In the genomic region with DNA sequence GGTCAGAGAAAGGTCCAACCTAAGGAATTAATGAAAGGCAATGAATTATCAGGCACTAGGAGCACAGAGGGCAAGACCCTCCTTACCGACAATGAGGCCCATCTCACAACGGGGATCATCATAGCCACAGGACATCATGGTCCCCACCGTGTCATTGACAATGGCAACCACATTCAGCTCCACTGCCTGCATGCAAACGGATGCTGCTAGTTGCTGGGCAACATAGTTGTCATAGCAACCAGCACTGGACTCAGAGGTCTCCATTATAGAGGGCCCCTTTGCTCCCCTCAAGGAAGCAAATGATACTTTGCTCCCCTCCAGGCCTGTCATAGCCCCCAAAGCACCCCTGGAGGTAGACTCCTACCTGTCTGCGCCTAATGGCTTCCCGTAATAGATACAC, we compare ENCODE assay signal across 15 mouse cellular contexts. TPM values are rescaled to one million over a fixed set of nuclear protein-coding genes. Genes with fewer than 3 reads are reported as not detected.
DNase-seq lines count a peak whose midpoint lies in the region; ATAC-seq and TF ChIP-seq lines count a peak whose summit lies in the region.
"Had no signal": no experiment of that assay in that cellular context is flagged by ENCODE, and none has a peak within 500 bp of the region (broad histone marks: within the 10 kb centered on the region; RNA-seq: fewer than 3 reads in every experiment).

No protein-coding gene starts in this region.

- H3K4me1 ChIP-seq in forebrain, embryonic 14.5 days (ENCODE audit: control insufficient read depth, insufficient read depth, low read length) = peaks cover 7% of the 10 kb centered on the region; the same call in 1 of the 2 replicates
- no peaks in the 10 kb centered on the region for H3K4me1 ChIP-seq in liver, postnatal 0 days (ENCODE audit: insufficient read depth)
- H3K4me1 ChIP-seq: heart, embryonic 15.5 days; liver, embryonic 13.5 days had no signal

- H3K36me3 ChIP-seq in forebrain, embryonic 14.5 days (ENCODE audit: control insufficient read depth, insufficient read depth, low read length) = peaks cover 16% of the 10 kb centered on the region; the same call in 1 of the 2 replicates
- no peaks in the 10 kb centered on the region for H3K36me3 ChIP-seq in liver, postnatal 0 days (replicated peaks; ENCODE audit: insufficient read depth, low read length)
- H3K36me3 ChIP-seq: heart, embryonic 15.5 days; intestine, embryonic 15.5 days; liver, embryonic 13.5 days; neural tube, embryonic 12.5 days had no signal

- H3K27ac ChIP-seq in forebrain, embryonic 14.5 days (ENCODE audit: low read depth, low read length) = peak overlapping the region; percentile 10; the same call in 1 of the 2 replicates
- H3K27ac ChIP-seq in liver, postnatal 0 days (ENCODE audit: low read depth) = no peak overlapping the region
- H3K27ac ChIP-seq: heart, embryonic 15.5 days; intestine, embryonic 15.5 days; liver, embryonic 13.5 days; macrophage; neural tube, embryonic 12.5 days had no signal

- no peak for TF ChIP-seq EP300 in liver, postnatal 0 days (IDR thresholded peaks at IDR 0.05; ENCODE audit: low read depth)

- intact Hi-C loops in left cerebral cortex, postnatal 4 days (cut with DNase I) = no loop called here

- DNase-seq in left cerebral cortex, postnatal 4 days = peak; percentile 50
- no peak for DNase-seq in left cerebral cortex, adult 8-10 months (ENCODE audit: low spot score in 2 of 2)
- peak; percentile 77 for DNase-seq in forebrain, embryonic 14.5 days (ENCODE audit: low spot score)
- DNase-seq in mesoderm, embryonic 11.5 days (ENCODE audit: low read depth, low spot score) = peak; percentile 83
- peak; percentile 78 for DNase-seq in retina, embryonic 14.5 days (ENCODE audit: low spot score)
- DNase-seq in adrenal gland, postnatal 10 days = no peak
- DNase-seq in liver, postnatal 0 days = no peak
- DNase-seq: cerebellum, postnatal 36 days; kidney, postnatal 4 days; liver, embryonic 13.5 days had no signal

- H3K4me3 ChIP-seq in forebrain, embryonic 14.5 days (ENCODE audit: low read depth, low read length) = no peak overlapping the region
- no peak overlapping the region for H3K4me3 ChIP-seq in liver, postnatal 0 days (ENCODE audit: low read depth, low read length)
- H3K4me3 ChIP-seq: heart, embryonic 15.5 days; intestine, embryonic 15.5 days; liver, embryonic 13.5 days; neural tube, embryonic 12.5 days had no signal

- TF ChIP-seq CTCF in liver, postnatal 0 days (IDR thresholded peaks at IDR 0.05; ENCODE audit: low read depth) = no peak

- no peak overlapping the region for H3K4me2 ChIP-seq in forebrain, embryonic 14.5 days (ENCODE audit: low read length)
- H3K4me2 ChIP-seq in liver, postnatal 0 days (ENCODE audit: low read depth, low read length) = no peak overlapping the region
- H3K4me2 ChIP-seq: heart, embryonic 15.5 days; intestine, embryonic 15.5 days; liver, embryonic 13.5 days; neural tube, embryonic 12.5 days had no signal

- H3K27me3 ChIP-seq in forebrain, embryonic 14.5 days (replicated peaks; ENCODE audit: control insufficient read depth, insufficient read depth, low read length) = no peaks in the 10 kb centered on the region
- no peaks in the 10 kb centered on the region for H3K27me3 ChIP-seq in liver, postnatal 0 days (ENCODE audit: insufficient read depth, low read length)
- H3K27me3 ChIP-seq: liver, embryonic 13.5 days had no signal

- 32% methylated on average over 6 of the region's 6 CpGs for WGBS in forebrain, embryonic 14.5 days
- 74% methylated on average over 6 of the region's 6 CpGs for WGBS in liver, postnatal 0 days (ENCODE audit: insufficient replicate concordance)

- ATAC-seq in forebrain, embryonic 14.5 days = 0 out of 2 replicates have a peak, but pooled peaks have one; percentile 23
- ATAC-seq in erythroblast, adult 5-6 weeks (replicated peaks; ENCODE audit: low FRiP score, poor library complexity, severe bottlenecking) = no peak
- no peak for ATAC-seq in liver, postnatal 0 days
- ATAC-seq: intestine, embryonic 15.5 days had no signal

- no peak overlapping the region for H3K9ac ChIP-seq in forebrain, embryonic 14.5 days (ENCODE audit: low read length)
- H3K9ac ChIP-seq in liver, postnatal 0 days (replicated peaks) = no peak overlapping the region
- H3K9ac ChIP-seq: heart, embryonic 15.5 days; intestine, embryonic 15.5 days; liver, embryonic 13.5 days; neural tube, embryonic 12.5 days had no signal

- H3K9me3 ChIP-seq in forebrain, embryonic 14.5 days (replicated peaks; ENCODE audit: control insufficient read depth, low read length) = no peaks in the 10 kb centered on the region
- no peaks in the 10 kb centered on the region for H3K9me3 ChIP-seq in liver, postnatal 0 days (ENCODE audit: low read length)
- H3K9me3 ChIP-seq: heart, embryonic 15.5 days; intestine, embryonic 15.5 days; liver, embryonic 13.5 days; neural tube, embryonic 12.5 days had no signal

RNA-seq across cellular contexts. Expression of a gene that starts 12.6 kb away (rescaled TPM):
- 1 to 10 TPM; 1.1 to 1.3 TPM for total RNA-seq in left cerebral cortex, postnatal 4 days (2021)
- total RNA-seq in left cerebral cortex, adult 8-10 months (2022) = 1 to 10 TPM in 3 of 4 experiments, under 1 TPM in 1; 0.99 to 1.9 (median 1.4) TPM
- 0.80 and 1.1 TPM in 2 replicates for polyA plus RNA-seq in forebrain, embryonic 14.5 days (2014; fragmentation: Nextera tagmentation; extraction: Ambion mirVana)
- total RNA-seq in adrenal gland, postnatal 10 days (2021) = 1 to 10 TPM; 1.7 to 2.0 TPM
- 19.6 and 22.4 TPM in 2 replicates for total RNA-seq in erythroblast, adult 5-6 weeks (2015; ENCODE audit: low replicate concordance)
- 34.2 and 38.5 TPM in 2 replicates for total RNA-seq in erythroblast, adult 5-6 weeks (2017; ENCODE audit: low replicate concordance)
- 5.2 and 6.5 TPM in 2 replicates for polyA plus RNA-seq in liver, postnatal 0 days (2015; fragmentation: Nextera tagmentation; extraction: Ambion mirVana)

RNA-seq across cellular contexts. Expression of a gene that starts 59.4 kb away (rescaled TPM):
- 10 to 100 TPM; 51.7 to 52.6 TPM for total RNA-seq in left cerebral cortex, postnatal 4 days (2021)
- total RNA-seq in left cerebral cortex, adult 8-10 months (2022) = 10 to 100 TPM; 86.2 to 95.5 (median 94.0) TPM
- 12.3 and 16.2 TPM in 2 replicates for polyA plus RNA-seq in forebrain, embryonic 14.5 days (2014; fragmentation: Nextera tagmentation; extraction: Ambion mirVana)
- total RNA-seq in adrenal gland, postnatal 10 days (2021) = 1 to 10 TPM; 6.5 to 8.8 TPM
- total RNA-seq in erythroblast, adult 5-6 weeks (2015; ENCODE audit: low replicate concordance) = 1.9 and 10.8 TPM in 2 replicates
- 0.77 and 3.8 TPM in 2 replicates for total RNA-seq in erythroblast, adult 5-6 weeks (2017; ENCODE audit: low replicate concordance)
- polyA plus RNA-seq in liver, postnatal 0 days (2015; fragmentation: Nextera tagmentation; extraction: Ambion mirVana) = 0.55 and 0.56 TPM in 2 replicates

Comparison
In these comparisons a context has a peak if more than half of its experiments do, and no peak if none do; other contexts are left out.
1. DNase-seq: peak in left cerebral cortex, postnatal 4 days (single experiment), forebrain, embryonic 14.5 days (single experiment), mesoderm, embryonic 11.5 days (single experiment) and retina, embryonic 14.5 days (single experiment); none in left cerebral cortex, adult 8-10 months (0 of 2), adrenal gland, postnatal 10 days (single experiment) and liver, postnatal 0 days (single experiment).
2. RNA of a gene that starts 12.6 kb away (total RNA-seq): 19.6 to 38.5 TPM in erythroblast, adult 5-6 weeks; 1.7 to 2.0 TPM in adrenal gland, postnatal 10 days, 0.99 to 1.9 TPM in left cerebral cortex, adult 8-10 months and 1.1 to 1.3 TPM in left cerebral cortex, postnatal 4 days; every median in the first group is over 4 times any median in the second.
3. RNA of a gene that starts 59.4 kb away (total RNA-seq): 86.2 to 95.5 TPM in left cerebral cortex, adult 8-10 months and 51.7 to 52.6 TPM in left cerebral cortex, postnatal 4 days; 0.77 to 10.8 TPM in erythroblast, adult 5-6 weeks and 6.5 to 8.8 TPM in adrenal gland, postnatal 10 days; every median in the first group is over 4 times any median in the second.